Mouse (Mus musculus) thymus, adult 2 months (tissue): Measurements from ENCODE around the gene Dchs1. TPM values are rescaled to one million over a fixed set of nuclear protein-coding genes. Genes with fewer than 3 reads are reported as not detected.

Experiments used
- DNase-seq: peaks from one replicate; pipeline ENCODE4 v3.0.0; 2021
- H3K27ac ChIP-seq: fragments of 200-500 bp; 2 replicates; pipeline ENCODE4 v1.5.1; 2012; ENCODE audit warnings: low read length, control low read depth; ENCODE audit not compliant: control insufficient read depth, insufficient read depth
- H3K27me3 ChIP-seq: fragments of 200-500 bp; 2 replicates; pipeline ENCODE4 v1.6.1; 2012; ENCODE audit warnings: mild to moderate bottlenecking, low read length, moderate library complexity, mixed read lengths; ENCODE audit not compliant: control insufficient read depth, insufficient read depth
- H3K36me3 ChIP-seq: fragments of 200-500 bp; 2 replicates; pipeline ENCODE4 v1.6.1; 2012; ENCODE audit warnings: mild to moderate bottlenecking, low read length, moderate library complexity; ENCODE audit not compliant: control insufficient read depth, insufficient read depth
- H3K4me1 ChIP-seq: fragments of 200-500 bp; replicated peaks from 2 replicates; pipeline ENCODE4 v1.6.1; 2012; ENCODE audit warnings: low read length; ENCODE audit not compliant: control insufficient read depth, insufficient read depth
- H3K4me3 ChIP-seq: fragments of 200-500 bp; 2 replicates; pipeline ENCODE4 v1.5.1; 2012; ENCODE audit warnings: mild to moderate bottlenecking, low read length, control low read depth, moderate library complexity; ENCODE audit not compliant: control insufficient read depth, insufficient read depth
- CTCF ChIP-seq: fragments of 200-500 bp; IDR thresholded peaks from 2 replicates; pipeline ENCODE4 v1.5.1; 2012; ENCODE audit warnings: mild to moderate bottlenecking, control low read depth, low read length, moderate library complexity, borderline replicate concordance; ENCODE audit not compliant: control insufficient read depth, poor library complexity, insufficient read depth; ENCODE audit errors: extremely low read depth
- POLR2A ChIP-seq: fragments of 200-500 bp; IDR thresholded peaks from 2 replicates; pipeline ENCODE4 v1.6.1; 2012; ENCODE audit warnings: mild to moderate bottlenecking, low read length, control low read depth, moderate library complexity; ENCODE audit not compliant: control insufficient read depth, poor library complexity, insufficient read depth; ENCODE audit errors: extremely low read depth
- WGBS: fragments of 180-500 bp; shearing (Covaris S2); methylation state at CpG from one replicate; pipeline ENCODE4 v1.1.7; 2018; 5-methylcytosine and 5-hydroxymethylcytosine counted together
- polyA plus RNA-seq: library from polyadenylated mRNA; depleted of rRNA; stranded (reverse); fragments of >200 nt; gene quantifications from 2 replicates; pipeline ENCODE4 v1.2.3, GENCODE M21; 2012

The Dchs1 gene
- polyA plus RNA-seq, 1 experiment = 2.1 TPM

GRCm38 (mm10) chr7:105776026-105776425, 11.4 kb downstream of the Dchs1 start:
- no peak overlapping the region for H3K27ac ChIP-seq
- no peak overlapping the region for H3K4me3 ChIP-seq
- H3K4me1 ChIP-seq = peaks cover 16% of the 10 kb centered on the region
- 88% methylated on average over 2 of the region's 2 CpGs for WGBS
- no peaks in the 10 kb centered on the region for H3K36me3 ChIP-seq
- TF ChIP-seq POLR2A (no peak), CTCF (no peak)
- DNase-seq = no peak
- no peaks in the 10 kb centered on the region for H3K27me3 ChIP-seq

- no peak for DNase-seq
- H3K36me3 ChIP-seq = no peaks in the 10 kb centered on the region
- H3K27ac ChIP-seq = no peak overlapping the region
- H3K27me3 ChIP-seq = no peaks in the 10 kb centered on the region
- peaks cover 16% of the 10 kb centered on the region for H3K4me1 ChIP-seq
- 83% methylated on average over 8 of the region's 8 CpGs for WGBS
- TF ChIP-seq CTCF = no peak
- TF ChIP-seq POLR2A = no peak
- no peak overlapping the region for H3K4me3 ChIP-seq
Measured at GRCm38 (mm10) chr7:105774661-105775060, 12.8 kb downstream of the Dchs1 start.

- WGBS = 88% methylated on average over 5 of the region's 5 CpGs
- DNase-seq = no peak
- Histone ChIP-seq H3K27me3 (no peaks in the 10 kb centered on the region), H3K36me3 (no peaks in the 10 kb centered on the region), H3K4me1 (peaks cover 5% of the 10 kb centered on the region), H3K4me3 (no peak overlapping the region), H3K27ac (no peak overlapping the region)
- TF ChIP-seq POLR2A (no peak), CTCF (no peak)
Measured at GRCm38 (mm10) chr7:105773041-105773440, 14.4 kb downstream of the Dchs1 start.

GRCm38 (mm10) chr7:105772331-105772730, 15.1 kb downstream of the Dchs1 start:
- Histone ChIP-seq H3K36me3 (no peaks in the 10 kb centered on the region), H3K4me1 (no peaks in the 10 kb centered on the region), H3K4me3 (no peak overlapping the region), H3K27ac (no peak overlapping the region), H3K27me3 (no peaks in the 10 kb centered on the region)
- no peak for DNase-seq
- TF ChIP-seq POLR2A (no peak), CTCF (no peak)
- 97% methylated on average over 15 of the region's 15 CpGs for WGBS

- 99% methylated on average over 3 of the region's 3 CpGs for WGBS
- Histone ChIP-seq H3K27ac (no peak overlapping the region), H3K4me3 (no peak overlapping the region), H3K4me1 (no peaks in the 10 kb centered on the region), H3K36me3 (no peaks in the 10 kb centered on the region), H3K27me3 (no peaks in the 10 kb centered on the region)
- TF ChIP-seq POLR2A = no peak
- no peak for TF ChIP-seq CTCF
- DNase-seq = no peak
Measured at GRCm38 (mm10) chr7:105769959-105770358, 17.5 kb downstream of the Dchs1 start.

- Histone ChIP-seq H3K4me3 (no peak overlapping the region), H3K27me3 (no peaks in the 10 kb centered on the region), H3K4me1 (no peaks in the 10 kb centered on the region), H3K27ac (no peak overlapping the region), H3K36me3 (no peaks in the 10 kb centered on the region)
- no peak for DNase-seq
- WGBS = 37% methylated on average over 6 of the region's 6 CpGs
- TF ChIP-seq CTCF (no peak), POLR2A (no peak)
Measured at GRCm38 (mm10) chr7:105767729-105768165, 19.7 kb downstream of the Dchs1 start.

GRCm38 (mm10) chr7:105764331-105764730, 23.1 kb downstream of the Dchs1 start:
- no peaks in the 10 kb centered on the region for H3K27me3 ChIP-seq
- WGBS = 97% methylated on average over 11 of the region's 11 CpGs

More at GRCm38 (mm10) chr7:105764331-105764730, 23.1 kb downstream of the Dchs1 start:
- TF ChIP-seq CTCF = no peak
- no peak for TF ChIP-seq POLR2A
- no peaks in the 10 kb centered on the region for H3K4me1 ChIP-seq
- no peak overlapping the region for H3K27ac ChIP-seq
- no peaks in the 10 kb centered on the region for H3K36me3 ChIP-seq
- no peak for DNase-seq
- no peak overlapping the region for H3K4me3 ChIP-seq
